Mouse (Mus musculus) induced T-regulatory cell, adult 2 months (primary cell): ENCODE results near the gene Dohh.

Source experiments
- DNase-seq: peaks from one replicate; pipeline ENCODE4 v3.0.0-alpha.2; 2012; ENCODE audit warnings: low read depth

Dohh gene

GRCm38 (mm10) chr10:81418216-81419070 lies 34.2 kb downstream of the Dohh start:
- no peak for DNase-seq

GRCm38 (mm10) chr10:81419111-81419928 lies 35.1 kb downstream of the Dohh start:
- DNase-seq, result no peak

GRCm38 (mm10) chr10:81420191-81420767 lies 36.1 kb downstream of the Dohh start:
- no peak for DNase-seq

GRCm38 (mm10) chr10:81421041-81421796 lies 37.0 kb downstream of the Dohh start:
- no peak for DNase-seq

- DNase-seq, result no peak
These were observed 37.5 kb downstream of the Dohh start for GRCm38 (mm10) chr10:81421797-81422100.

- DNase-seq, result no peak
These were observed 38.0 kb downstream of the Dohh start for GRCm38 (mm10) chr10:81422191-81422590.

- DNase-seq, result no peak
These were observed 38.5 kb downstream of the Dohh start for GRCm38 (mm10) chr10:81422661-81423217.

- peak; percentile 14 for DNase-seq
These were observed 39.4 kb downstream of the Dohh start for GRCm38 (mm10) chr10:81423476-81424245.

- peak; percentile 9 for DNase-seq
These were observed 40.2 kb downstream of the Dohh start for GRCm38 (mm10) chr10:81424246-81425051.

GRCm38 (mm10) chr10:81425236-81425850 lies 41.1 kb downstream of the Dohh start:
- peak; percentile 19 for DNase-seq

GRCm38 (mm10) chr10:81426081-81426671 lies 41.9 kb downstream of the Dohh start:
- no peak for DNase-seq

GRCm38 (mm10) chr10:81426897-81427296 lies 42.7 kb downstream of the Dohh start:
- peak; percentile 62 for DNase-seq

GRCm38 (mm10) chr10:81427327-81427726 lies 43.1 kb downstream of the Dohh start:
- no peak for DNase-seq

- DNase-seq, result peak; percentile 29
These were observed 43.7 kb downstream of the Dohh start for GRCm38 (mm10) chr10:81427804-81428506.

GRCm38 (mm10) chr10:81428507-81428870 lies 44.3 kb downstream of the Dohh start:
- DNase-seq, result no peak

- no peak for DNase-seq
These were observed 44.9 kb downstream of the Dohh start for GRCm38 (mm10) chr10:81429092-81429491.

- peak; percentile 89 for DNase-seq
These were observed 45.4 kb downstream of the Dohh start for GRCm38 (mm10) chr10:81429605-81430061.

- peak; percentile 86 for DNase-seq
These were observed 46.1 kb downstream of the Dohh start for GRCm38 (mm10) chr10:81430141-81430830.
